Mouse (Mus musculus) lung, adult 18-20 months (tissue): Measurements from ENCODE around the gene Gm732.

ENCODE experiments used
- DNase-seq, 2 experiments: peaks; one replicate each; pipeline ENCODE4 v3.0.0; 2022; ENCODE audit warnings: mixed read lengths in 2 of 2

Gm732 gene

GRCm38 (mm10) chrX:107948365-107948764 is at the start of gene Gm732:
Gene Gm732, minus strand, starts transcription at chrX:107948465.
- no peak for DNase-seq
